Mouse (Mus musculus): ENCODE results near the gene Gm36028.

Gene Gm36028

DNA sequence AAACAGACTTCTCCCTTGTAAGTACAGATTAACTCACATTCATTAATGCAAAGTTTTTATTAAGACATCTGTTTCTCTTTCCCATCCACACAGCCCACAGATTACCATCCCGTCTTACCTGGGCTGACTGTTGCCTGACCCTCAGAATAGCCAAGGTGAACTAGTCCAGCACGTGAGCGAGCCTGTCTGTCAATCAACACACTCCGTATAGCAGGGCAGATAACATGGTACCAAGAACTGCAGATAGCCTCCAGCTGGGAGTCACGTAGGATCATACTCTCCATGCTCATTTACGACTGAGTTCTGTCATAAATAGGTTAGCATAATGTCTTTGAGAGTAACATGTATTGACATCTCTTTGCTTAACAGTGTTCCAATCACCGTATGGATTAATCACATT, at the start of gene Gm36028:
Gene Gm36028, minus strand, starts transcription at position 118 of the 400 bp plus-strand sequence.
- DNase-seq (ENCODE audit: low spot score in 2 of 2) = peak in 1 of 2 experiments; percentile 37

GRCm38 (mm10) chr16:37906456-37906855, 45.5 kb upstream of the Gm36028 start:
- DNase-seq (ENCODE audit: low spot score in 2 of 2) = no peak

GRCm38 (mm10) chr16:37901318-37901717, 40.4 kb upstream of the Gm36028 start:
- no peak for DNase-seq (ENCODE audit: low spot score in 2 of 2)

DNA sequence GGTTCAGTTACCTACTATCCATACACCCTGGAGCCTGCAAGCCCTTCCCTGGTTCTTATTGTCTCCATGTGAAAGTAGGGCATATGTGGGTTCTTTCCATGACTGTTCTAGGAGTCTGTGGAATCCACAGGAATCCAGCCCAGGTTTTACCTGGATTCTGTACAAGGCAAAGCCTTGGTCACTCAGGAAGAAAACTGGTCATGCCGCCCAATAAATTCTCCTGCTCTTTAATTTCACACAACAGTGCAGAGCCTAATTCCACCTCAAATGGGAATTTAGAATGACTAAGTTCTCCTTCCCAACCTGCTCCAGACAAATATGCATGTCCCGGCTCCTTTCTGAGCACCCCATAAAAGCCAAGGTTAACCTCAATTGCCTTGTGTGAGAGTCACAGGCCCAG, 38.4 kb upstream of the Gm36028 start:
- no peak for DNase-seq (ENCODE audit: low spot score in 2 of 2)

DNA sequence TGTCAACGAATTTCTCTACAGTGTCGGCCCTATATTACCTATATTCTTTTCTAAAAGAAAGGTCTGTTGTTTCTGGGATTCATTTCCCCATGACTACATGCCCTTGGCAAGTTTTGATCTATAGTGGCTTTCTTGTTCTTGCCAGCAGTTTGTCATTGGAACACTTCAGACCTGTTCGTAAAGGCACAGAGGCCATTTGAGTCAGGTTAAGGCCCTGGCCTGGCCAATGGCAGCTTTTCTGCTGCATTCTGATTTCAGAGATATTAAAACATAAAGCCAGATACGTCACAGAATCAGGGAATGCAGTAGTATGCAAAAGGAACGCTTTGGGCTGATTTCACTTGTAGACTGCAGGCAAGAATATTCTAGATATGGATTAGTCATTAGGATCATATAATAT, 37.8 kb upstream of the Gm36028 start:
- no peak for DNase-seq (ENCODE audit: low spot score in 2 of 2)

- no peak for DNase-seq (ENCODE audit: low spot score in 2 of 2)
Observed at GRCm38 (mm10) chr16:37893942-37894341, 33.0 kb upstream of the Gm36028 start.

GRCm38 (mm10) chr16:37893381-37893780, 32.4 kb upstream of the Gm36028 start:
- DNase-seq (ENCODE audit: low spot score in 2 of 2) = no peak

- DNase-seq (ENCODE audit: low spot score in 2 of 2) = no peak
Observed at GRCm38 (mm10) chr16:37892667-37893066, 31.7 kb upstream of the Gm36028 start.

GRCm38 (mm10) chr16:37888986-37889385, 28.0 kb upstream of the Gm36028 start:
- DNase-seq (ENCODE audit: low spot score in 2 of 2) = no peak

- DNase-seq (ENCODE audit: low spot score in 2 of 2) = no peak
Observed at GRCm38 (mm10) chr16:37881168-37881567, 20.2 kb upstream of the Gm36028 start.

- peak in 1 of 2 experiments; percentile 29 for DNase-seq (ENCODE audit: low spot score in 2 of 2)
Observed at GRCm38 (mm10) chr16:37879750-37880419, 18.9 kb upstream of the Gm36028 start.

DNA sequence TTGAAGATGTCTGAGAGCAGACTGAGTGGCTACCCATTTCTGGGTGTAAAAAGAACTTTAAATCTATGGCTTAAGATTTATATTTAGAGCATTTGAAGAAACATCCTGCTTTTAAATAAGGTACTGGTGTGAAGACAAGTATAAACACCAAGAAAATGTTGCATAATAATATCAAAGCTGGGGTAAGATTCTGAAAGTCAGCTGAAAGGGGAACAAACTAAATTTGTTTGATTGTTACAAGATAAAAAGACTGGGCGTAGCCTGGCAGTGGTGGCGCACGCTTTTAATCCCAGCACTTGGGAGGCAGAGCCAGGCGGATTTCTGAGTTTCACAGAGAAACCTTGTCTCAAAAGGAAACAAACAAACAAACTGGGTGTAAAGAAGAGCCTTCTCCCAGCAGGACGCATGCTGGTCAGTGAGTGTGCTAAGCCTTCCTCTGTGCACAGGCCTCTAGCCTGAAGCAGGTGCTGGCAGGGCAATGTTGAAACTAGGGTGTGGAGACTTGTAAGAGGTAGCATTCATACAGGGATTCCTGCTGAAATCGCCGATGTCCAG, 18.1 kb upstream of the Gm36028 start:
- peak in 1 of 2 experiments; percentile 48 for DNase-seq (ENCODE audit: low spot score in 2 of 2)

DNA sequence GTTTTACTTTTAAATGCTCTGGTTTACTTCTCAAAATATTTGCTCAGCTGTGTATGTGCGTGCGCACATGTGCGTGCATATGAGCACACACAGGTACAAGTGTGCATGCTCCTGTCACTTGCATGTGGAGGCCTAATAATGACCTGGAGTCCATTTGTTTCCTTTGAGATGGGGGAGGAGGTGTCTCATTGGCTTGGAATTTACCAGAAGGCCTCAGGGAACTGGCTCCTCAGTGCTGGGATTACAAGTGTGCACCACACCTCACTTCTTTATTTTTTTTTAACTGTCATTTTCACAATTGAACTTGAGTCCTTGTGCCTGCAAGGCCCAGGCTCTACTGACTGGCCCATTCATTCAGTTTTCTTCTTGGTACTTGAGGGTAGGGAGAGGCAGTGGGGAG, 16.5 kb upstream of the Gm36028 start:
- peak in 1 of 2 experiments; percentile 15 for DNase-seq (ENCODE audit: low spot score in 2 of 2)

DNA sequence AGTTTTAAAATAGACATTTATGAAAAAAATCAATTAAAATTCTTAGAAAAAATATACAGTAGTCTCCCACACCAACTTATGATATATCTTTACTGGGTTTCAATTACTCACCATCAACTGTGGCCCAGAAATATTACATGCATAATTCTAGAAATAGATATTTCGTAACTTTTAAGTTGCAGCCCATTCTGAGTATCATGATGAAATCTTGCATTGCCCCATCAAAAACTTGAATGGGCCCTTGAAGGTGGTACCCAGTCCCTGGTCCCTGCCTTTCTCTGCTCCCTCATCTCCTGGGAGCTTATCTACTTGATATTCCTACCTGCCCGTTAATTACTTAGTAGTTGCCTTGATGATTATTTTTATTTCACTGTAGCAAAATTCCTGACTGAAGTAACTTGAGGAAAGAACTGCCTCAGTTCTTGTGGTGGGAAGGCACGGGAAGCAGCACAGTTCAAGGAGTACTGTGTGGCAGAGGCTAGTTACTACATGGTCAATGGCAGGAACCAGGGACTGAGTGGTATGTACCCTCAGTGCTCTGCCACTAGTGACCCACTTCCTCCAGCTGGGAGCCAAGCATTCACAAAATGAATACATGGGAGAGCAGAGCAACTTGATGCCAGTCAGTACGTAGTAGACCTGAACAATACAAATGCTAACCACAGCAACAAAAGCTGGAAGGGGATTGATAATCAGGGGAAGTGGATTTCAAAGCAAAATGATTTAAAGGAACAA, 13.7 kb upstream of the Gm36028 start:
- DNase-seq (ENCODE audit: low spot score in 2 of 2) = peak in 1 of 2 experiments; percentile 38

- peak in 1 of 2 experiments; percentile 41 for DNase-seq (ENCODE audit: low spot score in 2 of 2)
Observed at GRCm38 (mm10) chr16:37871112-37871715, 10.3 kb upstream of the Gm36028 start.

DNA sequence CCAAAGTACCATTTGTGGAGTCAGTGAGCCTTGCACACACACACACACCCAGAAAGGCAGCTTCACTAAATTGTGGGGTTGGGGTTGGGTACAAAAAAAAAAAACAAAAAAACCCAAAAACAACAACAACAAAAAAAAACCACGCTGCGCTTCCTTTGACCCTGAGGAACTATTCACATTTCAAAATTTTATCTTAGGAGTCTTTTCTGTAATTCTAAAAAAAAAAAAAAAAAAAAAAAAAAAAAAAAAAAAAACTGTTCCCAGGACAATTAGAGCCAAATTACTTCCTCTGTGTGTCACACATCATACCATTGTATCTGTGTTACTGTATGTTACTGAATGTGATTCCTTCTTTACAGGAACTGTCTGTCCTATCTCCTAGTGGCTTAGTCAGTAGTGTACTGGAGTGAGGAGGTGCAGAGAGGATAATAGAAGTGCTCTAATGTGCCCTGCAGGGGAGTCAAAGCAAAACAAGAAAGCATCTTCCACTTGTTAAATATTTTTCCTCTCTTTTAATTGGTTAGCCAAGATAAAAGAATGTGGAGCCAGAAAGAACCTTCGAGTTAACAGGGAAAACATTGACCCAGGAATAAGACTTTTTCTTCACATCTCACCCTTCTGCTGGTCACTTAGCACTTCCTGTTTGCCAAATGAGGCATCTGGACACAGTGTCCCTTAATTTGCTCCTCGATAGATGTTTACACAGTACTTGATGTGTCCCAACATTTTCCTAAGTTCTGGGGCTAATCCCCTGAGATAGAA, 8.7 kb upstream of the Gm36028 start:
- DNase-seq (ENCODE audit: low spot score in 2 of 2) = peak in 1 of 2 experiments; percentile 28

DNA sequence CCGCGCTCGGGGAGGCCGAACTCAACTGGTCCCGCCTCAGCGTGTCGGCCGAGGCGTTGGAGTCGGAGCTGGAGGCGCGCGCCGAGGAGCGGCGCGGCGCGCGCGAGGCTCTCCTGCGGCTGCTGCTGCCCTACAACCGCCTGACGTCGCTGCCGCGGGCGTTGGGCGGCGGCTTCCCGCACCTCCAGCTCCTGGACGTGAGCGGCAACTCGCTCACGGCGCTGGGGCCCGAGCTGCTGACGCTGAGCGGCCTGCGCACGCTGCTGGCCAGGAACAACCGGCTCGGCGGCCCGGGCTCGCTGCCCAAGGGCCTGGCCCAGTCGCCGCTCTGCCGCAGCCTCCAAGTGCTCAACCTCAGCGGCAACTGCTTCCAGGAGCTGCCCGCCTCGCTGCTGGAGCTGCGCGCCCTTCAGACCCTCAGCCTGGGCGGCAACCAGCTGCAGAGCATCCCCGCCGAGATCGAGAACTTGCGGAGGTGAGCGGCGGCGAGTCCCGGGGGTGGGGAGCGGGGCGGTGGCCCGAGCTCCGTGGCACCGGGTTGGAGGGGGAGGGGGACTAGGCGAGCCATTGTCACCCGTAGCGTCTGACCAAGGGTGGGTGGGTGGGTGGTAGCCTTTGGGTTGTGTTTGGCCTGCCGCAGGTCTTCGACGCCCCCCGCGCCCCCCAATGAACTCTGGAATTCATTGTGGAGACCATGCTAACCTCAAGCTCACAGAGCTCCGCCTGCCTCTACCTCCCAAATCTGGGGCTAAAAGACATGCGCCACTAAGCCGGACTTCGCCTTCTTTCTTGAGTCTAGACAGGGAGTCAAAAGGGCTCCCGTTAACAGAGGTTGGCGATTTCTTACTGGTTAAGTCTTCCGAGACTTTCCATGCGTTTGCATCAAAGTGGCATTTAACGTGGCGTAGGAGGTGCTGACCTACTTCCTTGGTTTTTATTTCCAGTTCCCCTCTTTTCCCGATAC, 7.8 kb upstream of the Gm36028 start:
- DNase-seq (ENCODE audit: low spot score in 2 of 2) = peak; percentile 20 to 71

GRCm38 (mm10) chr16:37867791-37868505, 7.0 kb upstream of the Gm36028 start, which contains the start of gene Lrrc58:
TSS of gene Lrrc58 (plus strand) at chr16:37868389.
- DNase-seq (ENCODE audit: low spot score in 2 of 2) = peak; percentile 71 to 87

- peak in 1 of 2 experiments; percentile 44 for DNase-seq (ENCODE audit: low spot score in 2 of 2)
Observed at GRCm38 (mm10) chr16:37865841-37866240, 4.9 kb upstream of the Gm36028 start.

DNA sequence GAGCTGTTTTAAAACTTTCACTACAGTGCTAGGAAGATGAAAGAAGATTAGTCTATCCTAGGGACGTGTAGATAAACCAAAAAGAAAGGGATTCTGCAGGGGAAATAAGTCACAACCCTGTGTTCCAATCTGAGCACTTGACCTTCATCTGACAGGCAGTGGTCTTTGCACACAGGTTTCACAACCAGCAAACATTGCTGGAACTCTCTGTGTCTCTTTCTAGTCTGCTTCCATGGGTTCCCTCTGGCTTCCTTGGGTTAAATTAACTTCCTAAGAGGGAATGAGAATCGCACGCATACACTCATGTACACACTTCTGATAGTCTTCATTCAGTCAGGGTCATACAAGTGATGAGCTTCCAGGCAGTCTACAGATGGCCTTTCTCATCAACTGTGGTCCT, 2.9 kb upstream of the Gm36028 start:
- peak in 1 of 2 experiments; percentile 25 for DNase-seq (ENCODE audit: low spot score in 2 of 2)
